Mouse (Mus musculus) testis, adult 2 months (tissue): ENCODE measurements around the gene Smarcc2.

Experiments
- CTCF ChIP-seq: fragments of 200-500 bp; IDR thresholded peaks from 2 replicates; pipeline ENCODE4 v1.5.1; 2012; ENCODE audit warnings: low read depth, mild to moderate bottlenecking, inconsistent platforms, low read length, moderate library complexity; ENCODE audit not compliant: control insufficient read depth, insufficient read depth, insufficient replicate concordance
- POLR2A ChIP-seq: fragments of 200-500 bp; IDR thresholded peaks from 2 replicates; pipeline ENCODE4 v1.6.1; 2012; ENCODE audit warnings: low read depth, mild to moderate bottlenecking, inconsistent platforms, low read length, moderate library complexity; ENCODE audit not compliant: control insufficient read depth

DNA sequence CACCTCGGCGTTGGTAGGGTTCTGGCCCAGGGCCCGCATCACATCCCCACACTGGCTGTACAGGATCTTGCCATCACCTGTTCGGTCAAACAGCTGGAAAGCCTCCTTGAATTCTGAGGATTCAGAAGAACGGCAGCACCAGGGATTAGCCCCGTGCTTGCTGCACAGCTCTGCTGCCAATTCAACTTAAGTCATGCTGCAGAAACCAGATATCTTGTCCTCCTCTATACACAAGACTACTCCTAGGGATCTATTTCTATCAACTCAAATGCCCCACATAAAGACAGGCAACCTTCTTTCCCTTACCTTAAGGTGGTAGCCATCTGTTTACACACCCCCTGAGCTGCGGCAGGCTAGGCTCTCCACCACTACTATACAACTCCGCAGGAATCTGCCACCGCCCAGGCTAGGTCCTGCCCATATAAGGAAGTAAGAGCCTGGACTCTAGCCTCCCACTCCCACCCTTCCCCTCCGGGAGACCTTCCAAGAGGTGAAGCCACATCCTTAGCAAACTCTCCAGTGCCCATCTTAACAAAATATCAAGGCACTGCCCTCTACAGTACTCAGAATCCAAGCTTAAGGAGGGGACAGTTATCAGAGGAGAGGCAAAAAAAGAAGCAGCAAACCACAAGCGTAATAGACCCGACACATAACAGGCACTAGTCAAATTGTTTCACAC, 33.7 kb downstream of the Smarcc2 start:
- TF ChIP-seq POLR2A (no peak), CTCF (no peak)
